Mouse (Mus musculus) erythroblast, embryonic 14.5 days (primary cell): ENCODE data around the gene Cbl.

ENCODE experiments used
- GATA1 ChIP-seq: IDR thresholded peaks from 2 replicates; pipeline ENCODE4 v1.6.1; 2012; ENCODE audit warnings: low read length, inconsistent platforms, mixed read lengths
- TAL1 ChIP-seq: IDR thresholded peaks from 3 replicates; pipeline ENCODE4 v1.6.1; 2012; ENCODE audit warnings: low read length, inconsistent platforms, mixed read lengths

- TF ChIP-seq GATA1 (no peak), TAL1 (no peak)
Observed at GRCm38 (mm10) chr9:44134101-44134850, 99.6 kb downstream of the Cbl start, which contains the start of gene Mcam.
